Mouse (Mus musculus) 3T3-L1 (cell line): ENCODE data around the gene Otop3.

Experiments
- DNase-seq: peaks from one replicate; pipeline ENCODE4 v3.0.0-alpha.2; 2015; ENCODE audit warnings: low read depth, low spot score

Otop3 gene

GRCm38 (mm10) chr11:115393721-115394325, 59.3 kb downstream of the Otop3 start:
- DNase-seq: no peak
